Mouse (Mus musculus) bone marrow, adult 2 months (tissue): ENCODE data around the gene Mixl1.

Experiments
- CTCF ChIP-seq: fragments of 200-500 bp; IDR thresholded peaks from 2 replicates; pipeline ENCODE4 v1.5.1; 2011; ENCODE audit warnings: low read length, control low read depth; ENCODE audit not compliant: control insufficient read depth, insufficient read depth
- POLR2A ChIP-seq: fragments of 200-500 bp; IDR thresholded peaks from 2 replicates; pipeline ENCODE4 v1.6.1; 2011; ENCODE audit warnings: low read depth, mild to moderate bottlenecking, control low read depth, low read length, borderline replicate concordance; ENCODE audit not compliant: control insufficient read depth

- TF ChIP-seq POLR2A = no peak
- TF ChIP-seq CTCF = no peak
These were observed 32.4 kb upstream of the Mixl1 start for GRCm38 (mm10) chr1:180729231-180729630.
